Mouse (Mus musculus) left cerebral cortex, adult 8-10 months (tissue): ENCODE results near the gene Lrsam1. TPM values are rescaled to one million over a fixed set of nuclear protein-coding genes. Genes with fewer than 3 reads are reported as not detected.
A peak's percentile ranks its signal among the peaks of the same experiment; 100 is the strongest.
"Not testable (repeated sequence)": the region's sequence is repeated elsewhere in the genome, so short reads cannot be mapped to it uniquely, and the experiment has no call there.

Source experiments
- DNase-seq, 2 experiments: peaks; one replicate each; pipeline ENCODE4 v3.0.0; 2022; ENCODE audit warnings: low spot score in 2 of 2
- total RNA-seq, 4 experiments: library from RNA; stranded (reverse); gene quantifications; 2 replicates each; pipeline ENCODE4 v1.2.4; 2022

Gene Lrsam1
- 10 to 100 TPM; 37.5 to 44.2 (median 38.6) TPM for total RNA-seq

GRCm38 (mm10) chr2:32961192-32961995, at the start of gene Lrsam1, which contains the start of gene Rpl12:
TSS of gene Lrsam1 (minus strand) at chr2:32961614.
TSS of gene Rpl12 (plus strand) at chr2:32961559.
- DNase-seq, result peak; percentile 85 to 92

- DNase-seq, result not testable (repeated sequence)
Observed at GRCm38 (mm10) chr2:33009055-33009454, 47.6 kb upstream of the Lrsam1 start.

- no peak for DNase-seq
Observed at GRCm38 (mm10) chr2:33005041-33005440, 43.6 kb upstream of the Lrsam1 start.

- peak in 1 of 2 experiments; percentile 70 for DNase-seq
Observed at GRCm38 (mm10) chr2:33002144-33002543, 40.7 kb upstream of the Lrsam1 start.

GRCm38 (mm10) chr2:32999752-33000151, 38.3 kb upstream of the Lrsam1 start:
- DNase-seq, result no peak

GRCm38 (mm10) chr2:32997792-32998191, 36.4 kb upstream of the Lrsam1 start:
- no peak for DNase-seq

- no peak for DNase-seq
Observed at GRCm38 (mm10) chr2:32997081-32997480, 35.7 kb upstream of the Lrsam1 start.

GRCm38 (mm10) chr2:32992130-32992529, 30.7 kb upstream of the Lrsam1 start:
- DNase-seq, result no peak

- DNase-seq, result no peak
Observed at GRCm38 (mm10) chr2:32990167-32990832, 28.9 kb upstream of the Lrsam1 start.

GRCm38 (mm10) chr2:32989376-32989775, 28.0 kb upstream of the Lrsam1 start:
- DNase-seq, result peak in 1 of 2 experiments; percentile 12

GRCm38 (mm10) chr2:32985844-32986243, 24.4 kb upstream of the Lrsam1 start:
- DNase-seq, result no peak

GRCm38 (mm10) chr2:32983617-32984016, 22.2 kb upstream of the Lrsam1 start:
- DNase-seq, result no peak

GRCm38 (mm10) chr2:32982700-32983099, 21.3 kb upstream of the Lrsam1 start:
- no peak for DNase-seq

GRCm38 (mm10) chr2:32981725-32982271, 20.4 kb upstream of the Lrsam1 start, which contains the start of gene Slc2a8:
TSS of gene Slc2a8 (minus strand) at chr2:32982083.
- DNase-seq, result peak; percentile 72 to 94

GRCm38 (mm10) chr2:32981281-32981680, 19.9 kb upstream of the Lrsam1 start:
- DNase-seq, result no peak

- DNase-seq, result no peak
Observed at GRCm38 (mm10) chr2:32979675-32980074, 18.3 kb upstream of the Lrsam1 start.

GRCm38 (mm10) chr2:32978675-32979074, 17.3 kb upstream of the Lrsam1 start:
- DNase-seq, result no peak

GRCm38 (mm10) chr2:32977114-32977513, 15.7 kb upstream of the Lrsam1 start:
- no peak for DNase-seq

GRCm38 (mm10) chr2:32974216-32974615, 12.8 kb upstream of the Lrsam1 start:
- DNase-seq, result no peak

GRCm38 (mm10) chr2:32971235-32971634, 9.8 kb upstream of the Lrsam1 start:
- DNase-seq, result no peak

- DNase-seq, result no peak
Observed at GRCm38 (mm10) chr2:32969326-32969725, 7.9 kb upstream of the Lrsam1 start.

GRCm38 (mm10) chr2:32968024-32968614, 6.7 kb upstream of the Lrsam1 start:
- peak in 1 of 2 experiments; percentile 25 for DNase-seq
